Mouse (Mus musculus) lung, embryonic 14.5 days (tissue): ENCODE measurements at regions not wholly inside any gene's neighbourhood (a gene's known extent, or its start where the extent isn't known, plus 50 kb on each side); places are given as distances from the start of the nearest gene placed in this dataset.

ENCODE experiments used
- ATAC-seq: fragments of 200-750 bp; cut with Nextera tagmentation; 2 replicates; pipeline ENCODE4 v1.8.0; 2017; ENCODE audit warnings: mild to moderate bottlenecking, moderate TSS enrichment, moderate library complexity; ENCODE audit not compliant: insufficient read depth
- DNase-seq: peaks from one replicate; pipeline ENCODE4 v3.0.0-alpha.2; 2015
- H3K27ac ChIP-seq: fragments of 300-500 bp; sonication (generic); 2 replicates; pipeline ENCODE4 v1.5.1; 2014; ENCODE audit warnings: low read depth, mild to moderate bottlenecking, moderate library complexity
- H3K27me3 ChIP-seq: fragments of 300-500 bp; sonication (generic); 2 replicates; pipeline ENCODE4 v1.6.1; 2014; ENCODE audit warnings: low read length, control low read depth; ENCODE audit not compliant: insufficient read depth
- H3K36me3 ChIP-seq: fragments of 300-500 bp; sonication (generic); 2 replicates; pipeline ENCODE4 v1.6.1; 2014; ENCODE audit warnings: control low read depth; ENCODE audit not compliant: insufficient read depth
- H3K4me1 ChIP-seq: fragments of 300-500 bp; sonication (generic); 2 replicates; pipeline ENCODE4 v1.6.1; 2014; ENCODE audit warnings: antibody characterized with exemption, control low read depth; ENCODE audit not compliant: insufficient read depth
- H3K4me2 ChIP-seq: fragments of 300-500 bp; sonication (generic); 2 replicates; pipeline ENCODE4 v1.6.1; 2014; ENCODE audit warnings: mild to moderate bottlenecking
- H3K4me3 ChIP-seq: fragments of 300-500 bp; sonication (generic); 2 replicates; pipeline ENCODE4 v1.5.1; 2014; ENCODE audit warnings: low read depth, low read length
- H3K9ac ChIP-seq: fragments of 300-500 bp; sonication (generic); 2 replicates; pipeline ENCODE4 v1.6.1; 2014
- H3K9me3 ChIP-seq: fragments of 300-500 bp; sonication (generic); 2 replicates; pipeline ENCODE4 v1.6.1; 2016; ENCODE audit warnings: low read depth, low read length, control low read depth
- CTCF ChIP-seq: IDR thresholded peaks from 2 replicates; pipeline ENCODE4 v1.5.1; 2016; ENCODE audit warnings: antibody characterized with exemption, low read depth
- WGBS: fragments of 180-500 bp; shearing (Covaris S2); extraction: QIAGEN DNeasy Blood & Tissue Kit; methylation state at CpG from one replicate; pipeline ENCODE4 v1.1.7; 2014; 5-methylcytosine and 5-hydroxymethylcytosine counted together

DNA sequence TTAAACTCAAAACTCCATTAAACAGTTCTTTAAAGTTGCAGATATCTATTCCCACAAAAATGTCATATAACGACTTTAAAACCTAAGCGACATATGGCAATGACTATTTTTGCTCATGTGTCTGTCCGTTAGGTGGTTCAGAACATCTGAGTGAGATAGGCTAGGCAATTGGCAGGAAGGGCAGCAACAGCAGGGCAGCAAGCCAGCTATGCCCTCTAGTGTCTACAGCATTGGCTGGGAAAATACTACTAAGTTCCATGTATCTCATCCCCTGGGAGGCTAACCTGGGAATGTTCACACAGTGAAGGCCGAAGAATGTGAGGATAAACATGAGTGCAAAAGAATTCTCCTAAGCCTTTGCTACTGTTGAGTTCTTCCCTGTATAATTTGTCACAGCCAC, 410.0 kb upstream of the Pkn2 start:
- H3K9ac ChIP-seq = no peak overlapping the region
- no peak overlapping the region for H3K4me3 ChIP-seq
- peak; percentile 5 for DNase-seq
- WGBS = 76% methylated on average over 4 of the region's 4 CpGs
- H3K4me1 ChIP-seq = no peaks in the 10 kb centered on the region
- no peaks in the 10 kb centered on the region for H3K27me3 ChIP-seq
- no peak overlapping the region for H3K27ac ChIP-seq
- no peak for ATAC-seq
- no peak for TF ChIP-seq CTCF
- H3K9me3 ChIP-seq = no peaks in the 10 kb centered on the region
- no peaks in the 10 kb centered on the region for H3K36me3 ChIP-seq
- H3K4me2 ChIP-seq = no peak overlapping the region

GRCm38 (mm10) chr3:143264132-143264531, 382.3 kb upstream of the Pkn2 start:
- Histone ChIP-seq H3K9me3 (no peaks in the 10 kb centered on the region), H3K36me3 (no peaks in the 10 kb centered on the region), H3K4me2 (no peak overlapping the region), H3K27me3 (no peaks in the 10 kb centered on the region), H3K4me3 (no peak overlapping the region), H3K27ac (no peak overlapping the region), H3K4me1 (no peaks in the 10 kb centered on the region), H3K9ac (no peak overlapping the region)
- no peak for DNase-seq
- TF ChIP-seq CTCF = no peak
- ATAC-seq = no peak
- WGBS = 83% methylated on average over 6 of the region's 6 CpGs

- no peak overlapping the region for H3K9ac ChIP-seq
- WGBS = 82% methylated on average over 1 of the region's 1 CpGs
- no peaks in the 10 kb centered on the region for H3K27me3 ChIP-seq
- no peaks in the 10 kb centered on the region for H3K36me3 ChIP-seq
- H3K27ac ChIP-seq = no peak overlapping the region
- H3K4me3 ChIP-seq = no peak overlapping the region
- ATAC-seq = no peak
- no peaks in the 10 kb centered on the region for H3K4me1 ChIP-seq
- no peak for DNase-seq
- no peak overlapping the region for H3K4me2 ChIP-seq
- H3K9me3 ChIP-seq = no peaks in the 10 kb centered on the region
- TF ChIP-seq CTCF = no peak
Measured at GRCm38 (mm10) chr3:143252643-143253042, 370.8 kb upstream of the Pkn2 start.

DNA sequence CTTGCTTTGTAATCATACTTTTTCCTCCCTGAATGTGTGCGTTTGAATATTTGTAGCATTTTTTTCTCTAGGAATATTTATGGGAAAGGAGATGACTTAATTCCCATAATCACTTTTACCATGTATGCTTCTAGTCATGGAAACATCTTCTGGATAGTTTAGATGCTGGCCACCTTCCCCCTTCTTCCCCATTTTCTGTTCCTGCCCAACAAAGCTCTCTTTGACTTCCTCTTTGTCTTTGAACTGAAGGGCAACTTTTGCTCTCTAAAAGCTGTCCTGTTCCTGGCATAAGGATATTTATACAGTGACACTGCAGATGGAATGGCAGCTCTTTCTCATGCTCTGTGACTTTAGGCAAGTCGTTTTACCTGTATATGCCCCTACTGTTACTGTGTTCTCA, 370.2 kb upstream of the Pkn2 start:
- Histone ChIP-seq H3K4me3 (no peak overlapping the region), H3K9me3 (no peaks in the 10 kb centered on the region), H3K4me2 (no peak overlapping the region), H3K9ac (no peak overlapping the region), H3K36me3 (no peaks in the 10 kb centered on the region), H3K27me3 (no peaks in the 10 kb centered on the region), H3K27ac (no peak overlapping the region), H3K4me1 (no peaks in the 10 kb centered on the region)
- 66% methylated on average over 2 of the region's 2 CpGs for WGBS
- no peak for TF ChIP-seq CTCF
- ATAC-seq (no peak), DNase-seq (no peak)

DNA sequence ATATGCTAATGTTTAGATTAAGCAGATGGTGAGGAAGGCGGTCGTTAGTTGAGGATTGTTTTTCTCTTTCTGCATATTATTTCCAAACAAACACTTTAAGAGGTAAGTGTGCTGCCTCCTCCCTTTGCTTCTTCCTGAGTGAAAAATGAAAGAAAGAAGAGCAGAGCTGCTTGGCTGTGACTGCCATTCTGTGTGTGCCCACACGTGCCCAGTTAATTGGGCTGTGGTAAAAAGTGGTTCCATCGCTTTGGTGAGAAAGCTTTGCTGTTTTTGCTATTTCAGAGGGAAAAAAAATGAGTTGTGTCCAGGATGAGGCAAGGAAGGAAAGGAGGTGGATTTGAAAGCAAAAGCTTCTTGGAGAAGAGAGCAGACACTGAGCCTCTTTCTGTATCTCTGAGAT, 360.9 kb upstream of the Pkn2 start:
- Histone ChIP-seq H3K36me3 (no peaks in the 10 kb centered on the region), H3K9ac (no peak overlapping the region), H3K9me3 (no peaks in the 10 kb centered on the region), H3K27me3 (no peaks in the 10 kb centered on the region), H3K4me3 (no peak overlapping the region), H3K4me1 (no peaks in the 10 kb centered on the region), H3K4me2 (no peak overlapping the region), H3K27ac (no peak overlapping the region)
- TF ChIP-seq CTCF = no peak
- DNase-seq (no peak), ATAC-seq (no peak)
- WGBS = 61% methylated on average over 4 of the region's 4 CpGs

GRCm38 (mm10) chr3:143240545-143241383, 359.0 kb upstream of the Pkn2 start:
- H3K27me3 ChIP-seq = no peaks in the 10 kb centered on the region
- no peak overlapping the region for H3K4me2 ChIP-seq
- H3K36me3 ChIP-seq = no peaks in the 10 kb centered on the region
- DNase-seq (peak; percentile 64), ATAC-seq (no peak)
- TF ChIP-seq CTCF = peak; percentile 52
- 69% methylated on average over 7 of the region's 7 CpGs for WGBS
- no peaks in the 10 kb centered on the region for H3K4me1 ChIP-seq
- no peak overlapping the region for H3K9ac ChIP-seq
- H3K4me3 ChIP-seq = no peak overlapping the region
- H3K9me3 ChIP-seq = no peaks in the 10 kb centered on the region
- H3K27ac ChIP-seq = no peak overlapping the region

- no peak for ATAC-seq
- Histone ChIP-seq H3K4me3 (no peak overlapping the region), H3K4me2 (no peak overlapping the region), H3K36me3 (no peaks in the 10 kb centered on the region), H3K4me1 (no peaks in the 10 kb centered on the region), H3K9me3 (no peaks in the 10 kb centered on the region), H3K27me3 (no peaks in the 10 kb centered on the region), H3K9ac (no peak overlapping the region), H3K27ac (no peak overlapping the region)
- no peak for DNase-seq
- no peak for TF ChIP-seq CTCF
- 86% methylated on average over 6 of the region's 6 CpGs for WGBS
Measured at GRCm38 (mm10) chr3:143238546-143238945, 356.7 kb upstream of the Pkn2 start.
